Mouse (Mus musculus): ENCODE data around the gene Slc15a5. TPM values are rescaled to one million over a fixed set of nuclear protein-coding genes. Genes with fewer than 3 reads are reported as not detected.

Slc15a5 gene
- polyA plus RNA-seq, 1 experiment from 2014 or later, result not detected

DNA sequence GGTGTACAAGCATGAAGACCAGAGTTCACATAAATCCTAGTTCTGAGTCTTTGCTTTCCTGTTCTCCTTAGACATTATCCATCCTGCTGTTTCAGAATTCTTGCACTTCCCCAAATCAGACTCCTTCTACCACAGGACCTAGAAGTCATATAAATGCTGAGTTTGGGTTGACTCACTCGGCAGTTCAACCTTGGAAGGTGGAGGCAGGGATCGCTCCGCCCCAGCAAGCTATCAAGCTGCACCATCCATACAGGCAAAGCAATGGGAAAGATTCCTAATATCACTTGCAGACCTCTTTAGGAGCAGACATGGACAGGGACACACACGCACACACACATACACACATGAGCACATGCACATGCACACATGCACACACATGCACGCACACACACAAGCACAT, 142.2 kb downstream of the Slc15a5 start:
- Histone ChIP-seq H3K4me1 (ENCODE audit: insufficient read depth) (no peaks in the 10 kb centered on the region), H3K9ac (replicated peaks) (no peak overlapping the region), H3K4me2 (ENCODE audit: low read depth, low read length) (no peak overlapping the region), H3K36me3 (replicated peaks; ENCODE audit: insufficient read depth, low read length) (no peaks in the 10 kb centered on the region), H3K4me3 (ENCODE audit: low read depth, low read length) (no peak overlapping the region), H3K27ac (ENCODE audit: low read depth) (no peak overlapping the region), H3K27me3 (ENCODE audit: insufficient read depth, low read length) (no peaks in the 10 kb centered on the region), H3K9me3 (ENCODE audit: low read length) (no peaks in the 10 kb centered on the region)
- DNase-seq, result no peak
- TF ChIP-seq CTCF (IDR thresholded peaks at IDR 0.05; ENCODE audit: low read depth) (no peak), EP300 (IDR thresholded peaks at IDR 0.05; ENCODE audit: low read depth) (no peak)
- no peak for ATAC-seq
- WGBS (ENCODE audit: insufficient replicate concordance), result 82% methylated on average over 5 of the region's 5 CpGs

DNA sequence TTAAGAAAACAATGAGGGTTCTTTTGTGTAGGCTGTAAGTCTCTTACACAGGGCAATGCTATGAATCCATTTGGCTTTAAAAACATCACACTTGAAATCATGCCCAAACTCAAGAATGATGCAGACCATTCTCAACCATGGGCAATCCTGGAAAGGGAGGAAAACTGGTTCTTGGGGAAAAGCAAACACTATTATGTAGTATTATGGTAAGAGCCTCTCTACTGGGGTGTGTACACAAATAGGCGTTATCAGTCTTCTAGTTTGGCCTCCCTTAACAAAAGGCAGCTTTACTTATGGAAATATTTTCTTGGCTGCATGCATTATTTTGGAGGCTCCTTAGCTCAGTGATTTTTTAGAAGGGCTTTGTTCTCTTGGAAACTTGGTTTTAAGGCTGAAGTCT, 143.4 kb downstream of the Slc15a5 start:
- Histone ChIP-seq H3K36me3 (replicated peaks; ENCODE audit: insufficient read depth, low read length) (no peaks in the 10 kb centered on the region), H3K9me3 (ENCODE audit: low read length) (no peaks in the 10 kb centered on the region), H3K4me1 (ENCODE audit: insufficient read depth) (no peaks in the 10 kb centered on the region), H3K27ac (ENCODE audit: low read depth) (no peak overlapping the region), H3K4me2 (ENCODE audit: low read depth, low read length) (no peak overlapping the region), H3K9ac (replicated peaks) (no peak overlapping the region), H3K4me3 (ENCODE audit: low read depth, low read length) (no peak overlapping the region), H3K27me3 (ENCODE audit: insufficient read depth, low read length) (no peaks in the 10 kb centered on the region)
- no peak for TF ChIP-seq CTCF (IDR thresholded peaks at IDR 0.05; ENCODE audit: low read depth)
- TF ChIP-seq EP300 (IDR thresholded peaks at IDR 0.05; ENCODE audit: low read depth), result no peak
- ATAC-seq, result no peak
- no peak for DNase-seq
- WGBS (ENCODE audit: insufficient replicate concordance), result 73% methylated on average over 1 of the region's 1 CpGs

DNA sequence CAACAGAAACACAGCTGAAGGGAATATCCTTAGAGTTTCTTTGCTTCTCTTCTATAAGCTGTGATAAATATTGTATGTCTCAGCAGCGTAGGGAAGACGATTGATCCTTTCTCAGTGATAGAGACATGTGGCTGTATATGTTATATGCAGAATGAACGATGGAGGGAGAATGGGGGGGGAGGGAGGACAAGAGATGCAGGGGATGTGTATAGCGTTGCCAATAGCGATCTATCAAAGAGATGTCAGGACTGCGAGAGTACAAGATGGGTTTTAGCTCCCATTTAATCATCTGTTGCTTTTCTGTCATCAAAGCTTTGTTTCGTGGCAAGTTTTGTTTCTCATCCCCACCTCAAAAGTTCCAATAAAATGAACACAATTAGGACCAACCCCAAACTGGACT, 143.9 kb downstream of the Slc15a5 start:
- Histone ChIP-seq H3K27me3 (ENCODE audit: insufficient read depth, low read length) (no peaks in the 10 kb centered on the region), H3K4me3 (ENCODE audit: low read depth, low read length) (no peak overlapping the region), H3K36me3 (replicated peaks; ENCODE audit: insufficient read depth, low read length) (no peaks in the 10 kb centered on the region), H3K9me3 (ENCODE audit: low read length) (no peaks in the 10 kb centered on the region), H3K9ac (replicated peaks) (no peak overlapping the region), H3K4me2 (ENCODE audit: low read depth, low read length) (no peak overlapping the region), H3K27ac (ENCODE audit: low read depth) (no peak overlapping the region), H3K4me1 (ENCODE audit: insufficient read depth) (no peaks in the 10 kb centered on the region)
- 81% methylated on average over 7 of the region's 7 CpGs for WGBS (ENCODE audit: insufficient replicate concordance)
- DNase-seq (no peak), ATAC-seq (no peak)
- TF ChIP-seq CTCF (IDR thresholded peaks at IDR 0.05; ENCODE audit: low read depth), result no peak
- no peak for TF ChIP-seq EP300 (IDR thresholded peaks at IDR 0.05; ENCODE audit: low read depth)

DNA sequence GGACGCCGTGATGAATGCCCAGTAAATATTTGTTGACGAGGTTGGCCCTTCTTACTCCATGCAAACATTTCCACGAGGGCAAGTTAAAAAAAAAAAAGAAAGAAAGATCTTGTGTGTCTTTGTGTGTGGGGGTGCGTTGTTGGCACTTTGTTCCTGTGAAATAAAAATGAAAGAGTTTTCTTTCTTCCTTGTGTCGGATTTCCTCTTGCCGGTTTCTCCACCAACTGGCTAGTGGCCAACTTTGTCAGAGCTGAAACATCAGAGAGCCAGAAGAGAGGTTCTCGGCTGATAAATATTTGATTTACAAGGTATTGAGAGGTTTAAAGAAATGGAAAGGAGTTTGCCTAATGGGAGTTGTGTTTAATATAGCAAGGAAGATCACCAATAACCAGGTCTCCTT, 144.4 kb downstream of the Slc15a5 start:
- Histone ChIP-seq H3K36me3 (replicated peaks; ENCODE audit: insufficient read depth, low read length) (no peaks in the 10 kb centered on the region), H3K9me3 (ENCODE audit: low read length) (no peaks in the 10 kb centered on the region), H3K4me1 (ENCODE audit: insufficient read depth) (no peaks in the 10 kb centered on the region), H3K27me3 (ENCODE audit: insufficient read depth, low read length) (no peaks in the 10 kb centered on the region), H3K27ac (ENCODE audit: low read depth) (no peak overlapping the region), H3K9ac (replicated peaks) (no peak overlapping the region), H3K4me2 (ENCODE audit: low read depth, low read length) (no peak overlapping the region), H3K4me3 (ENCODE audit: low read depth, low read length) (no peak overlapping the region)
- WGBS (ENCODE audit: insufficient replicate concordance), result 59% methylated on average over 8 of the region's 8 CpGs
- TF ChIP-seq CTCF (IDR thresholded peaks at IDR 0.05; ENCODE audit: low read depth) (no peak), EP300 (IDR thresholded peaks at IDR 0.05; ENCODE audit: low read depth) (no peak)
- DNase-seq, result no peak
- ATAC-seq, result no peak

DNA sequence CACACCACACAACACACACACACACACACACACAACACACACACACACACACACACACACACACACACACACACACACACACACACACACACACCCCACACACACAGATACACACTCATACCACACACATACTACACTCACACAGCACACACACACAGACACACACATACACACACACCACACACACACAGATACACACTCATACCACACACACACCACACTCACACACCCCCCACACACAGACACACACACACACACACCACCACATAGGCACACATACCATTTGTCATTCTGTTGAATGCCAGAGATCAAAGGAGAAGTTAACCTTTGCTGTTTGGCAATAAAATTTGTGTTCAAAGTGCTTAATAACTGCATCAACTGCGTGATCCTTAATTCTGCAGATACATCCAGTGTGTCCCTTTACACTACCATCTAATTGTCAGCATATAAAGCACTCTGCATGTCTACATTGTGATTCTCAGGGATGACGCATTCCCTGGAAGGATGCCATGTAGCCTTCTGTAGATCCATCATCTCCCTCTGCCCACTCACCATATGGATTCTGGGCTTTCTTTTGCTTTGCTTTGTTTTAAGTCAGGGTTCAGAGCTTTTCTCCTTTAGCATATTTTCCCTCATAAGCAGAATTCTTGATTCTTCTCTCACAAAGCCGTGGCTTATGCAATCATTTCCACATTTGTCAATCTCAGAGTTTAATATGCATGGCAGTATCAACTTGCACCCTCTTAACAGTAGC, 145.0 kb downstream of the Slc15a5 start:
- Histone ChIP-seq H3K9me3 (ENCODE audit: low read length) (no peaks in the 10 kb centered on the region), H3K36me3 (replicated peaks; ENCODE audit: insufficient read depth, low read length) (no peaks in the 10 kb centered on the region), H3K4me1 (ENCODE audit: insufficient read depth) (no peaks in the 10 kb centered on the region), H3K4me2 (ENCODE audit: low read depth, low read length) (no peak overlapping the region), H3K9ac (replicated peaks) (no peak overlapping the region), H3K27me3 (ENCODE audit: insufficient read depth, low read length) (no peaks in the 10 kb centered on the region), H3K27ac (ENCODE audit: low read depth) (no peak overlapping the region), H3K4me3 (ENCODE audit: low read depth, low read length) (no peak overlapping the region)
- DNase-seq (no peak), ATAC-seq (no peak)
- no peak for TF ChIP-seq EP300 (IDR thresholded peaks at IDR 0.05; ENCODE audit: low read depth)
- no peak for TF ChIP-seq CTCF (IDR thresholded peaks at IDR 0.05; ENCODE audit: low read depth)
- 70% methylated on average over 3 of the region's 3 CpGs for WGBS (ENCODE audit: insufficient replicate concordance)

Other genes starting within 250 kb of the Slc15a5 start
- gene Mgst1, start 60.4 kb upstream of the Slc15a5 start, polyA plus RNA-seq (2015; fragmentation: Nextera tagmentation; extraction: Ambion mirVana), result 2,719 and 2,927 TPM in 2 replicates

Data from liver, postnatal 0 days (tissue).